Mouse (Mus musculus) stomach, embryonic 14.5 days (tissue): ENCODE measurements around the gene Thsd4. TPM values are rescaled to one million over a fixed set of nuclear protein-coding genes. Genes with fewer than 3 reads are reported as not detected.

ENCODE experiments used
- ATAC-seq: fragments of 200-750 bp; cut with Nextera tagmentation; 2 replicates; pipeline ENCODE4 v1.8.0; 2017; ENCODE audit warnings: low read depth, moderate TSS enrichment; ENCODE audit not compliant: insufficient number of reproducible peaks, insufficient read depth, low FRiP score
- H3K27ac ChIP-seq: fragments of 300-500 bp; sonication (generic); 2 replicates; pipeline ENCODE4 v1.5.1; 2014; ENCODE audit warnings: mild to moderate bottlenecking, low read length, moderate library complexity, mixed read lengths
- H3K27me3 ChIP-seq: fragments of 300-500 bp; sonication (generic); 2 replicates; pipeline ENCODE4 v1.6.1; 2014; ENCODE audit warnings: low read length, control low read depth, mixed read lengths; ENCODE audit not compliant: control insufficient read depth, insufficient read depth
- H3K36me3 ChIP-seq: fragments of 300-500 bp; sonication (generic); 2 replicates; pipeline ENCODE4 v1.6.1; 2014; ENCODE audit warnings: mild to moderate bottlenecking, control low read depth, low read length, moderate library complexity, mixed read lengths; ENCODE audit not compliant: control insufficient read depth, insufficient read depth
- H3K4me1 ChIP-seq: fragments of 300-500 bp; sonication (generic); 2 replicates; pipeline ENCODE4 v1.6.1; 2014; ENCODE audit warnings: low read length, control low read depth, mixed read lengths; ENCODE audit not compliant: control insufficient read depth, insufficient read depth
- H3K4me2 ChIP-seq: fragments of 300-500 bp; sonication (generic); replicated peaks from 2 replicates; pipeline ENCODE4 v1.6.1; 2014; ENCODE audit warnings: low read depth, low read length, control low read depth
- H3K4me3 ChIP-seq: fragments of 300-500 bp; sonication (generic); 2 replicates; pipeline ENCODE4 v1.5.1; 2014; ENCODE audit warnings: low read depth, low read length, control low read depth
- H3K9ac ChIP-seq: fragments of 300-500 bp; sonication (generic); replicated peaks from 2 replicates; pipeline ENCODE4 v1.6.1; 2014; ENCODE audit warnings: low read depth, mild to moderate bottlenecking, control low read depth, low read length, moderate library complexity, mixed read lengths
- H3K9me3 ChIP-seq: fragments of 300-500 bp; sonication (generic); 2 replicates; pipeline ENCODE4 v1.6.1; 2016; ENCODE audit warnings: low read depth, low read length, control low read depth; ENCODE audit not compliant: control insufficient read depth
- WGBS: fragments of 180-500 bp; shearing (Covaris S2); extraction: QIAGEN DNeasy Blood & Tissue Kit; methylation state at CpG from one replicate; pipeline ENCODE4 v1.1.7; 2014; 5-methylcytosine and 5-hydroxymethylcytosine counted together
- polyA plus RNA-seq: library from polyadenylated mRNA; unstranded; fragments of >200 nt; fragmentation: Nextera tagmentation; extraction: Ambion mirVana; gene quantifications from 2 replicates; pipeline ENCODE4 v1.2.1, GENCODE M21; 2014

The Thsd4 gene
- polyA plus RNA-seq, 1 experiment from 2014 or later: 27.2 TPM

DNA sequence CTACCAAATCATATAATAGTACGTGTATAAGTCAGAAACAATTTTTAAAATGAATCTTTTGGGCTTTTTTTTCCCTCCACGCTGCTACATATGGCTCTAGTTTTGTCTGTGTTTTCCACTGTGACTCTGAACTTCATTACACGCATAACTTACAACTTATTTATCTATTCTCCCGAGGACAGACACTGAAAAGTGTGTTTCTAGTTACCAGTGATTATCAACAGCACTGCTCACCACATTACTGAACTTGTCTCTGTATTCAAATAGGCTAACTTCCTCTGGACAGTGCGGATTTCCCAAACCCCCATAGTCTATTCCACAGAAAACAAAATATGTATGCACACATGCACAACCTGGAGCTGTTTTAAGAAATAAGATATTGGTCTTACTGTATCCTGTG is 411.6 kb downstream of the Thsd4 start:
- Histone ChIP-seq H3K4me3 (no peak overlapping the region), H3K4me1 (no peaks in the 10 kb centered on the region), H3K9me3 (no peaks in the 10 kb centered on the region), H3K27ac (no peak overlapping the region), H3K4me2 (no peak overlapping the region), H3K9ac (no peak overlapping the region), H3K36me3 (no peaks in the 10 kb centered on the region), H3K27me3 (no peaks in the 10 kb centered on the region)
- ATAC-seq: no peak
- 84% methylated on average over 5 of the region's 5 CpGs for WGBS

DNA sequence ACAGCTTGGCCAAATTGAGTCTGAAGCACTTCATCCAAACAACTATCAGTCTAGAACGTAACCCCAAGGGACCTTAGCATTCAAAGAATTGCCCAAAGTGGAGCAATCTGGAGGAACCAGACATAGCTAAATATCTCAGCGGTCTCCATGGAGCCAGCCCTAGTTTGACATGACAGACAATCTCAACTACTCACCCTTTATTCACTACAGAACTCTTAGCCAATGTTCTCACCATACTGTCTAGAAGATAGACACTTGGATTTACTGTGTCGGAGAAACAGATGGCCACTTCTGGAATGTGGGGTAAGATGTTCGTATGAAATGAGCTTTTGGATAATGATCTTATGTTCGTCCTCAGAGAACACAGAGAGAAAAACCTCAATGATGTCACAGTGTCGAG is 415.2 kb downstream of the Thsd4 start:
- H3K4me1 ChIP-seq: no peaks in the 10 kb centered on the region
- no peaks in the 10 kb centered on the region for H3K36me3 ChIP-seq
- ATAC-seq: no peak
- 78% methylated on average over 6 of the region's 6 CpGs for WGBS
- H3K27ac ChIP-seq: no peak overlapping the region
- H3K9me3 ChIP-seq: no peaks in the 10 kb centered on the region
- no peak overlapping the region for H3K4me3 ChIP-seq
- H3K9ac ChIP-seq: no peak overlapping the region
- no peak overlapping the region for H3K4me2 ChIP-seq
- H3K27me3 ChIP-seq: no peaks in the 10 kb centered on the region

DNA sequence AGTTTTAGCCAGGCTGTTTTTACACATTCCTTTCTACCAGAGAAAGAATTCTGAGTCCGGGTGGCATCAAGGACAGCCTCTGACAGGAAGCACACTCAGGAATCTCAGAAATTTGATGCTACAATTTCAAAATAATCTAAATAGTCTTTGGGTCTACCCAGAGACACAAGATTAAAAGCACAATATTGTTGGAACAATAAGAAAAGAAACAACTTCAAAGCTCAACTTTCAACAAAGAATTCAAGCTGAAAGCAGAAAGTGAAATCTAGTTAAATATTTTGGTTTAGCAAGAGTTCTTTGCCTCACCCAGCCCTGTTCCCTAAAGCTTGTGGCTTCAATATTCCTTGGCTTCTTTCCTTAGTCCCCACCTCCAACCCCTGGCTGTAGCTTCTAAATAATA is 415.7 kb downstream of the Thsd4 start:
- H3K9me3 ChIP-seq: no peaks in the 10 kb centered on the region
- no peak overlapping the region for H3K27ac ChIP-seq
- 19% methylated on average over 1 of the region's 1 CpGs for WGBS
- no peak for ATAC-seq
- no peak overlapping the region for H3K4me2 ChIP-seq
- no peaks in the 10 kb centered on the region for H3K27me3 ChIP-seq
- H3K4me1 ChIP-seq: no peaks in the 10 kb centered on the region
- H3K4me3 ChIP-seq: no peak overlapping the region
- H3K36me3 ChIP-seq: no peaks in the 10 kb centered on the region
- no peak overlapping the region for H3K9ac ChIP-seq

DNA sequence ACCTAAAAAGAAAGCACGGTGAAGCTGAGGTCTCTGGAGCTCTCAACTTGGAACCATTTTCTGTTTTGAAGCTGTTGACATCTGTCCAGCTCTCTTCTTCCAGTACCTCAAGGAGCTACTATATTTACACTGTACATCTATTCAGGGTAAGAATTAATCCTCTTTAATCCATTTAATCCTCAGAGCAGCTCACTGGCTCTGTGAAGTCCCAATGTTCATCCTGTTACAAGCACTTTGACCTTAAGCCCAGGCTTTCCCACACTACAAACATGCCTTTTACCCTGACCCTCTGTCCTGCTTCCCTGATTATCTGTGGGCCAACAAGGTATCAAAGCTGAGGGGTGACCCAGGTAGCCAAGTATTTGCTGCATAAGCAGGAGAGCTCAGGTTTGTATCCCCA is 427.6 kb downstream of the Thsd4 start:
- Histone ChIP-seq H3K27ac (no peak overlapping the region), H3K4me2 (no peak overlapping the region), H3K27me3 (no peaks in the 10 kb centered on the region), H3K36me3 (no peaks in the 10 kb centered on the region), H3K4me3 (no peak overlapping the region), H3K9ac (no peak overlapping the region), H3K9me3 (no peaks in the 10 kb centered on the region), H3K4me1 (no peaks in the 10 kb centered on the region)
- WGBS: 63% methylated on average over 1 of the region's 1 CpGs
- no peak for ATAC-seq

DNA sequence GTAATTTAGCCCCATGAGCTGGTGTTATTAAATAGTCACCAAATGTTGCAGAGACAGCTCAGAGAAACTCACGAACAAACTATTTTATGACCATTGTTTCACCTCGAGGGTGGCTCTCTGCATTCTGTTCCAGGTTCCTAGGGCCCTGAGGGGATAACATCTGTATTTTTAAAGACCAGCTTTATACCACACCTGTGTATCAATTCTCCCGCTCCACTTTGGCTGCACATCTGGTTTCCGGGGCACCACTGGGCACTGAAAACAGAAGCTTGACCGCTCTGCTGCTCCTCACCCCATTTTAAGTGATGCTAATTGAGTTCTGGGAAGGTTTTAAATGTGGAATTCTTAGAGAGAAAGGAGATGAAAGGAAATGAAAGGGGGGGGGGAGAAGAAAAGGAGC is 429.4 kb downstream of the Thsd4 start:
- Histone ChIP-seq H3K9ac (no peak overlapping the region), H3K4me3 (no peak overlapping the region), H3K36me3 (no peaks in the 10 kb centered on the region), H3K27me3 (no peaks in the 10 kb centered on the region), H3K4me2 (no peak overlapping the region), H3K27ac (no peak overlapping the region), H3K4me1 (no peaks in the 10 kb centered on the region), H3K9me3 (no peaks in the 10 kb centered on the region)
- ATAC-seq: no peak
- 59% methylated on average over 5 of the region's 5 CpGs for WGBS

DNA sequence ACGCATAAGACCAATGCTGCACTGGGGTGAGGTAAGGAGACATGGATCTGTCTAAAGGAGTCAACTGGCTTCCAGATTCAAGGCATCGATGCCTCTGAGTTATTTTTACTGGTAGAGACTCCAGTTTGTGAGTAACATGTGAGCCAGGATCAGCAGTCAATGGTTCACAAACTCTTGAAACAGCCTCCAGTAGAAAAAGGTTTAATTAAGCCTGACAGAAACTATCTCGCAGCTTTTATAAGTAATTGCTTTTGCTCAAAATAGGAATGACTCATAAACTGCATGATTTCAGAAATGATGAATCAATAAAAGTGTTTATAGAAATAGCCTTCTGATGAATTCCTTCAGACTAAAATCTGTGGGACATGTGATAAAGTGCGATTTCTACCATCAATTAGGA is 432.4 kb downstream of the Thsd4 start:
- Histone ChIP-seq H3K9me3 (no peaks in the 10 kb centered on the region), H3K27ac (no peak overlapping the region), H3K9ac (no peak overlapping the region), H3K4me1 (no peaks in the 10 kb centered on the region), H3K36me3 (no peaks in the 10 kb centered on the region), H3K4me3 (no peak overlapping the region), H3K27me3 (no peaks in the 10 kb centered on the region), H3K4me2 (no peak overlapping the region)
- ATAC-seq: no peak
- WGBS: 88% methylated on average over 4 of the region's 4 CpGs

DNA sequence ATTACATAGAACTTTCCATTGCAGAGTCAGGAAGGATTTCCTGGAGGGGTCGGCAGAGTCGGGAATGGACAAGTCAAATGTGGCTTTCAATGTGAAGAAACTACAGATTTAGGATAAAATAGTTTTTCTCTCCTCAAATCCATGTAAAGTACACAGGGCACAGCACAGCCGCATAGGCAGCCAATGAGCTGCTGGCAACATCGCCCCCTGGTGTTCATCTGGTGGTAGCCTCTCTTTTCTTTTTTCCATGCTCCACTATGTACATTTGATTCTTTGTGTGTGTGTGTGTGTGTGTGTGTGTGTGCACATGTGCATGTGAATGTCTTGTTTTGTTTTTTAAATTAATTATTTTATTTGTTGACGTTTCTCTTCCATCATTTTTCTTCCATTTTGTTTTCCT is 433.7 kb downstream of the Thsd4 start:
- Histone ChIP-seq H3K4me2 (no peak overlapping the region), H3K36me3 (no peaks in the 10 kb centered on the region), H3K27me3 (no peaks in the 10 kb centered on the region), H3K27ac (no peak overlapping the region), H3K4me1 (no peaks in the 10 kb centered on the region), H3K9me3 (no peaks in the 10 kb centered on the region), H3K9ac (no peak overlapping the region), H3K4me3 (no peak overlapping the region)
- 58% methylated on average over 5 of the region's 5 CpGs for WGBS
- ATAC-seq: no peak

DNA sequence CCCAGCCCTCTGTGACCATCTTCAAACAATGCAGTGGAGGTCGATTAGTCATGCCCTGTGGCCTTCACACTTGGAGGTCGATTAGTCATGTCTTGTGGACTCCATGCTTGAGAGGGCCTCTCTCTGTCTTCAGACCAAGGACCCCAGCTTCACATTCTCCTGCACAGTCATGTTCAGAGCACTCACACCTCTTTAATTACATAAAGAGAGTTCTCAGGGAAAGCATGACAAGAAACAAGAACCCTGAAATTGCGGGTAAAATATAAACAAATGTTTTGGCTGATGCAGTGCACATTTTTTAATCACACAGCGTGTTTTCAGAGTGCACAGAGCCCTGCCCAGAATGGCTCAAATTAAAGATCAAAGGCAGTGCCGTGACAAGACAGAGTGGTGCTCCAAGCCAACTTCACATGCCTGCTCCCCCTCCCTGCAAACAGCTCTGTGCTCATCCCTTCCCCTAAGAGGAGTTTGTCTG is 439.7 kb downstream of the Thsd4 start:
- H3K4me1 ChIP-seq: 0 out of 2 replicates have a peak, but pooled peaks cover 9% of the 10 kb centered on the region
- no peaks in the 10 kb centered on the region for H3K9me3 ChIP-seq
- WGBS: 13% methylated on average over 5 of the region's 5 CpGs
- H3K4me2 ChIP-seq: no peak overlapping the region
- ATAC-seq: peak; percentile 72; the same call in 1 of the 2 replicates
- no peak overlapping the region for H3K4me3 ChIP-seq
- no peak overlapping the region for H3K27ac ChIP-seq
- no peaks in the 10 kb centered on the region for H3K27me3 ChIP-seq
- H3K9ac ChIP-seq: no peak overlapping the region
- H3K36me3 ChIP-seq: no peaks in the 10 kb centered on the region

DNA sequence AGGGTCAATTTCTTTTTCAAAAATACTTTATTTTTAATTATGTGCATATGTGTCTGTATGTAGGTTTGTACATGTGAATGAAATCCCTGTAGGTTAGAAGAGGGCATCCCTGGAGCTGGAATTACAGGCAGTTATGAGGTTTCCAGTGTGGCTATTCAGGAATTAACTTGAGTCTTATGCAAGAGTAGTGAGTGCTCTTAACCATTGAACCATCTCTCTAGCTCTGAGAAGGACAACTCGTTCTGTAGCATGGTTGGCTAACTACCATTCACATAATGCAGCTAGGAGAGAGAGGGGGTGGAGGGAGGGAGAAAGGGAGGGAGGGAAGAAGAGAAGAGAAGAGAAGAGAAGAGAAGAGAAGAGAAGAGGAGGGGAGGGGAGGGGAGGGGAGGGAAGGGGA is 444.1 kb downstream of the Thsd4 start:
- Histone ChIP-seq H3K36me3 (no peaks in the 10 kb centered on the region), H3K4me1 (0 out of 2 replicates have a peak, but pooled peaks cover 8% of the 10 kb centered on the region), H3K27me3 (no peaks in the 10 kb centered on the region), H3K9me3 (no peaks in the 10 kb centered on the region), H3K4me2 (no peak overlapping the region), H3K4me3 (no peak overlapping the region), H3K9ac (no peak overlapping the region), H3K27ac (no peak overlapping the region)
- no peak for ATAC-seq
- 85% methylated on average over 1 of the region's 1 CpGs for WGBS
